Mouse (Mus musculus): ENCODE data around the gene Rhox6. TPM values are rescaled to one million over a fixed set of nuclear protein-coding genes. Genes with fewer than 3 reads are reported as not detected.
"Not testable (repeated sequence)": the region's sequence is repeated elsewhere in the genome, so short reads cannot be mapped to it uniquely, and the experiment has no call there.

Rhox6 gene
- not detected in 2 replicates for polyA plus RNA-seq (2015; fragmentation: Nextera tagmentation; extraction: Ambion mirVana)

GRCm38 (mm10) chrX:37826610-37827009 is at the start of gene Rhox6:
Gene Rhox6 (plus strand): TSS chrX:37826910.
- not testable (repeated sequence) for H3K4me3 ChIP-seq (ENCODE audit: low read length); H3K9ac ChIP-seq (ENCODE audit: low read depth, low read length); ATAC-seq; H3K4me1 ChIP-seq (ENCODE audit: control insufficient read depth, insufficient read depth, low read depth, low read length); H3K9me3 ChIP-seq (ENCODE audit: control insufficient read depth, low read length); H3K36me3 ChIP-seq (ENCODE audit: control insufficient read depth, insufficient read depth, low read length); H3K4me2 ChIP-seq (ENCODE audit: low read length); H3K27me3 ChIP-seq (replicated peaks; ENCODE audit: control insufficient read depth, insufficient read depth, low read length); H3K27ac ChIP-seq (ENCODE audit: low read depth, low read length)
- WGBS: 74% methylated on average over 4 of the region's 12 CpGs

DNA sequence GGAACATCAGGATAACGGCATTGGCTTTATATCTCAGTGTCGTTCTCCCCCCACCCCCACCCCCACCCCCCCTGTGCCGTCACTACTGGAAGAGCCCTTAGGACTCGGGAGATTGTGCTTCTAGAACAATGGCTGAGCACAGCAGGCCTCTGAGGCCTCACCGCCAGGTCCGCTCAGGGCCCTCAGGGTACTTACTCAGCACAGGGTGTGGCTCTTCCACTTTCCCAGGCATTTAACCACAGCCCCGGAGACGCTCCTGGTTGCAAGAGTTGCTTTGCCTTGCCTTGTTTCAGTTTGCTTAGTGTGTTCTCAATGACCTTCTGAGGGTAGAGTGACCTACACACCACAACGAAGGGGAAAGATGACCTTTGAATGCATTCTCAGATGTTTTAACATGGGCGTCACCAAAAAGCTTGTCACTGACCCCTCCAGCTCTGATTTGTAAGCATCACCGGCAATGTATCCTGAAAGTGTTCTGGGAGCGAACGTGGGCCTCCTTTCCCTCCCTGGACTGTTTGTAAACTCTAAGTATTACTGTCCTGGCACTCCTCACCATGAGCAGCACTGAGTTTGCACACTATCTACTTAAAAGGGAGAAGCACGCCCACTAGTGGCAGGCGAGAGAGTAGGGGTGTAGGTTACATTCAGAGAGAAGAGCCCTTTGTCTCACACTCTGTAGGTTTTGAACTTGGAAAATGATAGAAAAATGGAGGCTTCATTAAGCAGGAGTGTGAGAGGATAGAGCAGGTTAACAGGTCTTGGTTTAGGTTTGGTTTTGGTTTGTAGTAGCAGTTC is 19.2 kb upstream of the Rhox6 start:
- Histone ChIP-seq H3K4me3 (ENCODE audit: low read length) (no peak overlapping the region), H3K9ac (ENCODE audit: low read depth, low read length) (no peak overlapping the region), H3K4me2 (ENCODE audit: low read length) (no peak overlapping the region), H3K27ac (ENCODE audit: low read depth, low read length) (no peak overlapping the region), H3K9me3 (ENCODE audit: control insufficient read depth, low read length) (no peaks in the 10 kb centered on the region), H3K27me3 (replicated peaks; ENCODE audit: control insufficient read depth, insufficient read depth, low read length) (no peaks in the 10 kb centered on the region), H3K4me1 (ENCODE audit: control insufficient read depth, insufficient read depth, low read depth, low read length) (no peaks in the 10 kb centered on the region), H3K36me3 (ENCODE audit: control insufficient read depth, insufficient read depth, low read length) (no peaks in the 10 kb centered on the region)
- WGBS: 81% methylated on average over 14 of the region's 15 CpGs
- no peak for ATAC-seq

DNA sequence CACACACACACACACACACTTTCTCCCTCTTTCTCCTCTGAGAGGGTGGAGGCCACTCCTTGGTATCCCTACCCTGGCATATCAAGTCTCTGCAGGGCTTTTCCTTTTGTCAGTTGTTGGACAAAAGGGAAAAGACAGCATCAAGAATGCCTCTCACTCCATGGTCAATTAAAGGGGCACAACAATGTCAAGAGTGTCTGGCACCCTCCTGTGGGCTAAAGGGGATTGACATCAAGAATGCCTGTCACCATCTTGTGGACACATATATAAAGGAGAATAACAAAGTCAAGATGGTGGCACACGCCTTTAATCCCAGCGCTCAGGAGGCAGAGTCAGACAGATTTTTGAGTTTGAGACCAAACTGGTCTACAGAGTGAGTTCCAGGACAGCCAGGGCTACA is 17.3 kb upstream of the Rhox6 start:
- Histone ChIP-seq H3K36me3 (ENCODE audit: control insufficient read depth, insufficient read depth, low read length) (no peaks in the 10 kb centered on the region), H3K9ac (ENCODE audit: low read depth, low read length) (no peak overlapping the region), H3K9me3 (ENCODE audit: control insufficient read depth, low read length) (no peaks in the 10 kb centered on the region), H3K4me1 (ENCODE audit: control insufficient read depth, insufficient read depth, low read depth, low read length) (no peaks in the 10 kb centered on the region), H3K27ac (ENCODE audit: low read depth, low read length) (no peak overlapping the region), H3K4me3 (ENCODE audit: low read length) (no peak overlapping the region), H3K4me2 (ENCODE audit: low read length) (no peak overlapping the region), H3K27me3 (replicated peaks; ENCODE audit: control insufficient read depth, insufficient read depth, low read length) (no peaks in the 10 kb centered on the region)
- ATAC-seq: no peak
- 83% methylated on average over 2 of the region's 2 CpGs for WGBS

DNA sequence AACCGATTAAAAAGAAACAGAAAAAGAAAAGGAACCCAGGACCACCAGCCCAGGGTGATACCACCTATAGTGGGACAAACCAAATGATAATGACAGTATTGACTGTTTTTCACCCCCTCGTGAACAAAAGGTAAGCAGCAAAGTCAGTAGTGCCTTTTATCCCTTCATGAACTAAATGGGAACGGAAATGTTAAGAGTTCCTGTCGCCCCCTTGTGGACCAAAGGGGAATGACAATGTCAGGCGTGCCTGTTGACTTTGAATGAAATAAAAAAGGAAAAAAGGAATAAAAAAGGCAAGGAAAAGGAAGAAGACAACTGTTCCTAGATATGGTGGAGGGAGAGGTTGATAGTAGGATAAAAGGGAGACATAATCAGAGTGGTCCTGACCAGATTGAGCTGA is 15.5 kb upstream of the Rhox6 start:
- no peak for ATAC-seq
- H3K4me2 ChIP-seq (ENCODE audit: low read length): no peak overlapping the region
- no peaks in the 10 kb centered on the region for H3K36me3 ChIP-seq (ENCODE audit: control insufficient read depth, insufficient read depth, low read length)
- H3K9me3 ChIP-seq (ENCODE audit: control insufficient read depth, low read length): no peaks in the 10 kb centered on the region
- 31% methylated on average over 5 of the region's 5 CpGs for WGBS
- no peak overlapping the region for H3K9ac ChIP-seq (ENCODE audit: low read depth, low read length)
- no peaks in the 10 kb centered on the region for H3K4me1 ChIP-seq (ENCODE audit: control insufficient read depth, insufficient read depth, low read depth, low read length)
- no peaks in the 10 kb centered on the region for H3K27me3 ChIP-seq (replicated peaks; ENCODE audit: control insufficient read depth, insufficient read depth, low read length)
- no peak overlapping the region for H3K4me3 ChIP-seq (ENCODE audit: low read length)
- H3K27ac ChIP-seq (ENCODE audit: low read depth, low read length): no peak overlapping the region

DNA sequence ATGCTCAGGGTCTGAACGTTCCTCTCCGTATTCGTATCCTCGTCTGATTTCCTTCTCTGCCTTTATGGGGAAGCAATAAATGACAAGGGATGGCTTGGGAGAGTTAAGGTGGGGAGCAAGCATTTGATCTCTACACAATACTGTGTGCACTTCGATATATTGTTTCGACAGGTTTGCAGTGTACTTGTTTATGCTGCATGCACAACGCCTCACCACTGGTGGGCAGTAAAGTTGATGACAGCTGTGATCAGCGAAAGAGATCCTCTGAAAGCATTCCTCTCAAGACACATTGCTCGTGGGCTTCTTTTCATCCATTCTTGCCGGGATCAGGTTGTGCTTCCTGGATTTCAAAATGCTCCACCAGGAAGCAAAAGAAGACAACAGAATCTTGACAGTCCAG is 11.0 kb upstream of the Rhox6 start:
- H3K36me3 ChIP-seq (ENCODE audit: control insufficient read depth, insufficient read depth, low read length): no peaks in the 10 kb centered on the region
- H3K4me1 ChIP-seq (ENCODE audit: control insufficient read depth, insufficient read depth, low read depth, low read length): no peaks in the 10 kb centered on the region
- 75% methylated on average over 10 of the region's 10 CpGs for WGBS
- no peak overlapping the region for H3K27ac ChIP-seq (ENCODE audit: low read depth, low read length)
- no peak for ATAC-seq
- H3K4me3 ChIP-seq (ENCODE audit: low read length): no peak overlapping the region
- H3K4me2 ChIP-seq (ENCODE audit: low read length): no peak overlapping the region
- H3K9me3 ChIP-seq (ENCODE audit: control insufficient read depth, low read length): no peaks in the 10 kb centered on the region
- no peaks in the 10 kb centered on the region for H3K27me3 ChIP-seq (replicated peaks; ENCODE audit: control insufficient read depth, insufficient read depth, low read length)
- no peak overlapping the region for H3K9ac ChIP-seq (ENCODE audit: low read depth, low read length)

GRCm38 (mm10) chrX:37831386-37831785 is 4.7 kb downstream of the Rhox6 start, which contains the start of gene Rhox7a:
Gene Rhox7a (plus strand): TSS chrX:37831686.
- not testable (repeated sequence) for H3K4me1 ChIP-seq (ENCODE audit: control insufficient read depth, insufficient read depth, low read depth, low read length); ATAC-seq
- 92% methylated on average over 8 of the region's 8 CpGs for WGBS

GRCm38 (mm10) chrX:37871641-37872040 is 44.9 kb downstream of the Rhox6 start:
- H3K4me1 ChIP-seq (ENCODE audit: control insufficient read depth, insufficient read depth, low read depth, low read length): no peaks in the 10 kb centered on the region
- no peak overlapping the region for H3K9ac ChIP-seq (ENCODE audit: low read depth, low read length)
- H3K9me3 ChIP-seq (ENCODE audit: control insufficient read depth, low read length): no peaks in the 10 kb centered on the region
- 94% methylated on average over 2 of the region's 2 CpGs for WGBS
- H3K4me3 ChIP-seq (ENCODE audit: low read length): no peak overlapping the region
- no peaks in the 10 kb centered on the region for H3K36me3 ChIP-seq (ENCODE audit: control insufficient read depth, insufficient read depth, low read length)
- no peaks in the 10 kb centered on the region for H3K27me3 ChIP-seq (replicated peaks; ENCODE audit: control insufficient read depth, insufficient read depth, low read length)
- H3K27ac ChIP-seq (ENCODE audit: low read depth, low read length): no peak overlapping the region
- H3K4me2 ChIP-seq (ENCODE audit: low read length): no peak overlapping the region
- ATAC-seq: no peak

More at GRCm38 (mm10) chrX:37831386-37831785, 4.7 kb downstream of the Rhox6 start, which contains the start of gene Rhox7a:
- H3K27ac ChIP-seq (ENCODE audit: low read depth, low read length); H3K4me2 ChIP-seq (ENCODE audit: low read length); H3K27me3 ChIP-seq (replicated peaks; ENCODE audit: control insufficient read depth, insufficient read depth, low read length); H3K9me3 ChIP-seq (ENCODE audit: control insufficient read depth, low read length); H3K36me3 ChIP-seq (ENCODE audit: control insufficient read depth, insufficient read depth, low read length); H3K4me3 ChIP-seq (ENCODE audit: low read length); H3K9ac ChIP-seq (ENCODE audit: low read depth, low read length): not testable (repeated sequence)

DNA sequence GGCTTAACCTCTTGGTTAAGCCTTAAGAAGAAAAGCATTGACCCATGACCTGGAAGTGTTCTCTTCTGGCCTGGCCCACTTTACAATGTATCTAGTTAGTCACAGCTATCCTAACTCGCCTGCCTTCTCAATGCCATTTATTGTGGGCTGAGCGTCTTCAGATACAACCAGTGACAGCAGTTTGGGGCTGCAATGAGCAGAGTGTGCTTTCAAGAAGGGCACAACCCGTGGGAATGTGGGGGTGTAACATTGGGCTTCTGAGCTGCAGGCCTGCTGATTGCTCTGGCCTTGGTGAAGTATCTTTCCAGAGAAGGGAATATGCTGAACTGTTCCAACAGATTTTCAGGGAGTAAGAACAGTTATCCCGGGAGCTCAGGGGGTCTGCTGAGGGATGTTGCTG is 52.1 kb downstream of the Rhox6 start, which contains the start of gene Rhox8:
TSS of gene Rhox8 (minus strand) at position 101 of the 400 bp plus-strand sequence.
- Histone ChIP-seq H3K4me3 (ENCODE audit: low read length) (no peak within 1 kb of the TSS), H3K36me3 (ENCODE audit: control insufficient read depth, insufficient read depth, low read length) (no peaks in the 10 kb centered on the region), H3K4me1 (ENCODE audit: control insufficient read depth, insufficient read depth, low read depth, low read length) (no peaks in the 10 kb centered on the region), H3K4me2 (ENCODE audit: low read length) (no peak within 1 kb of the TSS), H3K27me3 (replicated peaks; ENCODE audit: control insufficient read depth, insufficient read depth, low read length) (no peaks in the 10 kb centered on the region), H3K9ac (ENCODE audit: low read depth, low read length) (no peak within 1 kb of the TSS), H3K27ac (ENCODE audit: low read depth, low read length) (no peak within 1 kb of the TSS), H3K9me3 (ENCODE audit: control insufficient read depth, low read length) (no peaks in the 10 kb centered on the region)
- 72% methylated on average over 4 of the region's 4 CpGs for WGBS
- no peak for ATAC-seq

Measured in hindbrain, embryonic 16.5 days (tissue).